In the genomic region with DNA sequence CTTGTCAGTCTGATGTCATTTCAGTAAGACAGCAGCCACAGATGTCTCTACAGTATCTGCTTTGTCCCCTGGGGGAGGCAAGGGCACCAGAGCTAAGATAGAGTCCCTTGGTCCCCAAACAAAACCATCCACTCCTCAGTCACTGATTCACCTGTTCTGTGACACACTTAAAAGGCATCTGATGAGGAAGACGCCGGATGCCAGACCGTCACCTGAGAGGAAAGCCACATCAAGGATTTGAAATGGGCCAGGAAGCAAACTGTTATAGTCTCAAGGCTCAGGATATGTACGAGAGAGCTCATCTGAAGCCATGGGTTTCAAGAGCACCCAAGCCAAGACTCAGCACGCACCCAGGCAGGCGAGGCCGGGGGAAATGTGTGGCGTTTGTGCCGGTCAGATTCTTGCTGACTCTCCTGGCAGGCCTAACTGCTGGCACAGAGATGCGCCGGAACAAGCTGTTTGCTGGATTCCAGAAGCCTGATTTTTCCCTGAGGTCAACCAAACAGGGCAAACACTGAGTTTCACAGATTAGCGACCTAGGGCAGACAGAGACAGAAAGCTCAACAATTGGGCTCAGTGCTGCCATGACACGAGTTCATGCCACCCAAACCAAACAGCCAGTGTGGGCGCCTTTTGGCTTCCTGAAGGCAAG, we compare ENCODE assay signal across 21 mouse cellular contexts. TPM values are rescaled to one million over a fixed set of nuclear protein-coding genes. Genes with fewer than 3 reads are reported as not detected.
A peak's percentile ranks its signal among the peaks of the same experiment; 100 is the strongest.
DNase-seq lines count a peak whose midpoint lies in the region; ATAC-seq and TF ChIP-seq lines count a peak whose summit lies in the region.
"Had no signal": no experiment of that assay in that cellular context is flagged by ENCODE, and none has a peak within 500 bp of the region (broad histone marks: within the 10 kb centered on the region; RNA-seq: fewer than 3 reads in every experiment).

No protein-coding gene starts in this region.

- no peak overlapping the region for H3K9ac ChIP-seq in lung, postnatal 0 days (replicated peaks; ENCODE audit: low read depth)
- H3K9ac ChIP-seq: forebrain, postnatal 0 days; liver, embryonic 13.5 days; lung, embryonic 14.5 days had no signal

- intact Hi-C loops in left cerebral cortex, postnatal 14 days (cut with DNase I): no loop called here

- WGBS in lung, postnatal 0 days: 93% methylated on average over 14 of the region's 14 CpGs

- no peak for ATAC-seq in lung, postnatal 0 days
- ATAC-seq: activated CD4-positive, CD25-positive, alpha-beta regulatory T cell, adult 4 months; forebrain, postnatal 0 days; hindbrain, postnatal 0 days; intestine, postnatal 0 days; Patski had no signal

- peak; percentile 91 for DNase-seq in kidney, adult 9 months
- DNase-seq in kidney, postnatal 10 days: no peak
- peak; percentile 46 to 51 for DNase-seq in CD8-positive naive resting alpha-beta T cell, adult 2 months (ENCODE audit: low read depth in 2 of 2, low spot score in 2 of 2)
- peak; percentile 67 for DNase-seq in kidney, postnatal 14 days
- DNase-seq in lung, postnatal 0 days (ENCODE audit: low spot score): no peak
- no peak for DNase-seq in left cerebral cortex, postnatal 14 days (ENCODE audit: low spot score in 2 of 2)
- DNase-seq: adrenal gland, postnatal 10 days; cerebellum, postnatal 14 days; embryo, embryonic 11 days; forebrain, postnatal 0 days; liver, embryonic 13.5 days; lung, embryonic 14.5 days had no signal

- no peak overlapping the region for H3K4me3 ChIP-seq in brown adipose tissue, adult 24 weeks (ENCODE audit: insufficient read depth, low read depth, low read length)
- no peak overlapping the region for H3K4me3 ChIP-seq in lung, postnatal 0 days (ENCODE audit: low read depth, low read length)
- H3K4me3 ChIP-seq: hindbrain, embryonic 10.5 days; left cerebral cortex, adult 2 months; liver, embryonic 13.5 days; midbrain, embryonic 10.5 days had no signal

- H3K4me2 ChIP-seq in lung, postnatal 0 days (replicated peaks; ENCODE audit: low read depth, low read length): no peak overlapping the region
- H3K4me2 ChIP-seq: liver, embryonic 13.5 days; lung, embryonic 14.5 days had no signal

- TF ChIP-seq EP300 in lung, postnatal 0 days (IDR thresholded peaks at IDR 0.05): no peak

- no peaks in the 10 kb centered on the region for H3K9me3 ChIP-seq in lung, postnatal 0 days (ENCODE audit: low read length)
- H3K9me3 ChIP-seq: hindbrain, embryonic 10.5 days; liver, embryonic 13.5 days; midbrain, embryonic 10.5 days had no signal

- no peak for TF ChIP-seq CTCF in lung, postnatal 0 days (IDR thresholded peaks at IDR 0.05)

- peaks cover 38% of the 10 kb centered on the region for H3K36me3 ChIP-seq in lung, postnatal 0 days (ENCODE audit: insufficient read depth, low read length)

- no peaks in the 10 kb centered on the region for H3K27me3 ChIP-seq in lung, postnatal 0 days (replicated peaks; ENCODE audit: insufficient read depth, low read length)
- H3K27me3 ChIP-seq: liver, embryonic 13.5 days; Patski had no signal

- H3K27ac ChIP-seq in brown adipose tissue, adult 24 weeks (replicated peaks; ENCODE audit: low read depth, low read length): 0 out of 2 replicates have a peak overlapping the region, but pooled peaks have one; percentile 15
- no peak overlapping the region for H3K27ac ChIP-seq in lung, postnatal 0 days (ENCODE audit: low read length)
- H3K27ac ChIP-seq: hindbrain, embryonic 10.5 days; hindbrain, postnatal 0 days; left cerebral cortex, adult 2 months; liver, embryonic 13.5 days; macrophage; midbrain, embryonic 10.5 days had no signal

- H3K4me1 ChIP-seq in brown adipose tissue, adult 24 weeks (ENCODE audit: control insufficient read depth, insufficient read depth, insufficient read length, low read length): no peaks in the 10 kb centered on the region
- H3K4me1 ChIP-seq in lung, postnatal 0 days (ENCODE audit: insufficient read depth, low read depth, low read length): no peaks in the 10 kb centered on the region

RNA-seq across cellular contexts. Expression of gene Park7, which starts 11.0 kb away (rescaled TPM):
- 176 and 208 TPM in 2 replicates for polyA plus RNA-seq in brown adipose tissue, adult 24 weeks (2012; ENCODE audit: insufficient read depth, insufficient read length, missing spikeins)
- polyA plus RNA-seq in lung, postnatal 0 days (2015; fragmentation: Nextera tagmentation; extraction: Ambion mirVana): 229 and 241 TPM in 2 replicates
- total RNA-seq in left cerebral cortex, postnatal 14 days (2021): 100 to 1,000 TPM; 203 to 206 TPM

RNA-seq across cellular contexts. Expression of gene Tnfrsf9, which starts 11.1 kb away (rescaled TPM):
- polyA plus RNA-seq in brown adipose tissue, adult 24 weeks (2012; ENCODE audit: insufficient read depth, insufficient read length, missing spikeins): not detected in 2 replicates
- polyA plus RNA-seq in lung, postnatal 0 days (2015; fragmentation: Nextera tagmentation; extraction: Ambion mirVana): 1.1 and 4.4 TPM in 2 replicates
- total RNA-seq in left cerebral cortex, postnatal 14 days (2021): under 1 TPM; 0.36 to 0.40 TPM

RNA-seq across cellular contexts. Expression of gene Errfi1, which starts 49.5 kb away (rescaled TPM):
- polyA plus RNA-seq in brown adipose tissue, adult 24 weeks (2012; ENCODE audit: insufficient read depth, insufficient read length, missing spikeins): 14.8 and 32.1 TPM in 2 replicates
- 104 and 106 TPM in 2 replicates for polyA plus RNA-seq in lung, postnatal 0 days (2015; fragmentation: Nextera tagmentation; extraction: Ambion mirVana)
- 10 to 100 TPM; 24.2 to 33.2 TPM for total RNA-seq in left cerebral cortex, postnatal 14 days (2021)

Comparison
In these comparisons a context has a peak if more than half of its experiments do, and no peak if none do; other contexts are left out.
1. DNase-seq: peak in kidney, adult 9 months (single experiment), CD8-positive naive resting alpha-beta T cell, adult 2 months (2 of 2) and kidney, postnatal 14 days (single experiment); none in kidney, postnatal 10 days (single experiment), lung, postnatal 0 days (single experiment) and left cerebral cortex, postnatal 14 days (0 of 2).